Mouse (Mus musculus) stomach, postnatal 0 days (tissue): ENCODE results near the gene Itfg2. TPM values are rescaled to one million over a fixed set of nuclear protein-coding genes. Genes with fewer than 3 reads are reported as not detected.
"Not testable (repeated sequence)": the region's sequence is repeated elsewhere in the genome, so short reads cannot be mapped to it uniquely, and the experiment has no call there.

Source experiments
- ATAC-seq: fragments of 200-750 bp; cut with Nextera tagmentation; 2 replicates; pipeline ENCODE4 v1.8.0; 2017; ENCODE audit not compliant: low FRiP score, low TSS enrichment
- DNase-seq: peaks from one replicate; pipeline ENCODE4 v3.0.0-alpha.2; 2016; ENCODE audit warnings: low spot score
- H3K27ac ChIP-seq: fragments of 300-500 bp; sonication (generic); replicated peaks from 2 replicates; pipeline ENCODE4 v1.5.1; 2014; ENCODE audit warnings: mild to moderate bottlenecking, control low read depth
- H3K27me3 ChIP-seq: fragments of 300-500 bp; sonication (generic); 2 replicates; pipeline ENCODE4 v1.6.1; 2014; ENCODE audit warnings: low read length; ENCODE audit not compliant: control insufficient read depth, insufficient read depth
- H3K36me3 ChIP-seq: fragments of 300-500 bp; sonication (generic); 2 replicates; pipeline ENCODE4 v1.6.1; 2014; ENCODE audit warnings: low read length, mixed read lengths; ENCODE audit not compliant: control insufficient read depth, insufficient read depth
- H3K4me1 ChIP-seq: fragments of 300-500 bp; sonication (generic); replicated peaks from 2 replicates; pipeline ENCODE4 v1.6.1; 2014; ENCODE audit warnings: antibody characterized with exemption; ENCODE audit not compliant: control insufficient read depth, insufficient read depth
- H3K4me2 ChIP-seq: fragments of 300-500 bp; sonication (generic); replicated peaks from 2 replicates; pipeline ENCODE4 v1.6.1; 2014; ENCODE audit warnings: low read depth, mild to moderate bottlenecking, control low read depth, moderate library complexity
- H3K4me3 ChIP-seq: fragments of 300-500 bp; sonication (generic); 2 replicates; pipeline ENCODE4 v1.5.1; 2014; ENCODE audit warnings: low read depth, low read length, control low read depth
- H3K9ac ChIP-seq: fragments of 300-500 bp; sonication (generic); 2 replicates; pipeline ENCODE4 v1.6.1; 2014; ENCODE audit warnings: mild to moderate bottlenecking, low read length, control low read depth, mixed read lengths
- H3K9me3 ChIP-seq: fragments of 300-500 bp; sonication (generic); 2 replicates; pipeline ENCODE4 v1.6.1; 2016; ENCODE audit warnings: low read length; ENCODE audit not compliant: control insufficient read depth
- CTCF ChIP-seq: IDR thresholded peaks from 2 replicates; pipeline ENCODE4 v1.5.1; 2016; ENCODE audit warnings: antibody characterized with exemption, low read depth, mild to moderate bottlenecking, moderate library complexity
- EP300 ChIP-seq: optimal IDR thresholded peaks from 2 replicates; pipeline ENCODE3; 2016; ENCODE audit warnings: antibody characterized with exemption
- WGBS: fragments of 180-500 bp; shearing (Covaris S2); extraction: QIAGEN DNeasy Blood & Tissue Kit; methylation state at CpG from one replicate; pipeline ENCODE4 v1.1.7; 2014; 5-methylcytosine and 5-hydroxymethylcytosine counted together
- polyA plus RNA-seq: library from polyadenylated mRNA; unstranded; fragments of >200 nt; fragmentation: Nextera tagmentation; extraction: Ambion mirVana; gene quantifications from 2 replicates; pipeline ENCODE4 v1.2.1, GENCODE M21; 2015

The Itfg2 gene
- polyA plus RNA-seq, 1 experiment from 2014 or later, result 14.8 TPM

- TF ChIP-seq CTCF (no peak), EP300 (no peak)
- Histone ChIP-seq H3K27ac (no peak overlapping the region), H3K9ac (no peak overlapping the region), H3K27me3 (no peaks in the 10 kb centered on the region), H3K4me1 (no peaks in the 10 kb centered on the region), H3K9me3 (no peaks in the 10 kb centered on the region), H3K4me3 (no peak overlapping the region), H3K36me3 (no peaks in the 10 kb centered on the region), H3K4me2 (no peak overlapping the region)
- 62% methylated on average over 1 of the region's 1 CpGs for WGBS
- DNase-seq (no peak), ATAC-seq (no peak)
These were observed 39.7 kb downstream of the Itfg2 start for GRCm38 (mm10) chr6:128385026-128385425.

GRCm38 (mm10) chr6:128383752-128384151 is 41.0 kb downstream of the Itfg2 start:
- no peak overlapping the region for H3K4me3 ChIP-seq
- no peak overlapping the region for H3K27ac ChIP-seq
- H3K9ac ChIP-seq, result no peak overlapping the region
- ATAC-seq (no peak), DNase-seq (no peak)
- TF ChIP-seq EP300 (no peak), CTCF (no peak)
- no peaks in the 10 kb centered on the region for H3K4me1 ChIP-seq
- no peaks in the 10 kb centered on the region for H3K27me3 ChIP-seq
- no peak overlapping the region for H3K4me2 ChIP-seq
- no peaks in the 10 kb centered on the region for H3K36me3 ChIP-seq
- no peaks in the 10 kb centered on the region for H3K9me3 ChIP-seq
- WGBS, result 77% methylated on average over 7 of the region's 7 CpGs

DNA sequence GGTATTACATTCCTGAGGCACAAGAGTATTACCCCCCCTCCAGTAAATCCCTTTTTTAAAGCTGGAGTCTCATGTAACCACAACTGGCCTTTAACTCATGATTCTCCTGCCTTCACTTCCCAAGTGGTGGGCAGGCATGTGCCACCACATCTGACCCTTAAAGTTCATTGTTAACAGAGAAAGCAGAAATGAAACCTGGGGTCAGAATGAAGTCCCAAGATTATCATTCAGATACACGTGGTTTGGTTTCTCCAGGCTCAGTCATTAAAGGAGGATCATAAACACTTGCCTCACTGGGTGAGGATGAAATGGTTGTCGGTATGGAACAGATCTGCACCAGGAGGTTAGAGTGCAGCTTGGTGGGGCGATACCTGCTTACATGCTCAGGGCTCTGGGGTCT is 43.5 kb downstream of the Itfg2 start:
- Histone ChIP-seq H3K4me1 (no peaks in the 10 kb centered on the region), H3K9ac (no peak overlapping the region), H3K4me2 (no peak overlapping the region), H3K27ac (no peak overlapping the region), H3K27me3 (no peaks in the 10 kb centered on the region), H3K4me3 (no peak overlapping the region), H3K9me3 (no peaks in the 10 kb centered on the region), H3K36me3 (no peaks in the 10 kb centered on the region)
- WGBS, result 69% methylated on average over 3 of the region's 3 CpGs
- TF ChIP-seq EP300, result no peak
- TF ChIP-seq CTCF, result no peak
- DNase-seq (no peak), ATAC-seq (no peak)

- 74% methylated on average over 1 of the region's 1 CpGs for WGBS
- not testable (repeated sequence) for H3K4me1 ChIP-seq, H3K4me2 ChIP-seq, DNase-seq, ATAC-seq, H3K36me3 ChIP-seq, H3K27ac ChIP-seq, H3K9me3 ChIP-seq, H3K27me3 ChIP-seq, H3K9ac ChIP-seq, H3K4me3 ChIP-seq
- peak; percentile 51 for TF ChIP-seq CTCF
These were observed 44.0 kb downstream of the Itfg2 start for GRCm38 (mm10) chr6:128380594-128381167.

- H3K4me1 ChIP-seq, result no peaks in the 10 kb centered on the region
- H3K27ac ChIP-seq, result no peak overlapping the region
- TF ChIP-seq EP300 (no peak), CTCF (no peak)
- no peaks in the 10 kb centered on the region for H3K27me3 ChIP-seq
- no peaks in the 10 kb centered on the region for H3K9me3 ChIP-seq
- WGBS, result 81% methylated on average over 16 of the region's 16 CpGs
- H3K36me3 ChIP-seq, result no peaks in the 10 kb centered on the region
- H3K4me3 ChIP-seq, result no peak overlapping the region
- no peak overlapping the region for H3K9ac ChIP-seq
- ATAC-seq, result no peak
- DNase-seq, result no peak
- no peak overlapping the region for H3K4me2 ChIP-seq
These were observed 45.1 kb downstream of the Itfg2 start for GRCm38 (mm10) chr6:128379636-128380035.

DNA sequence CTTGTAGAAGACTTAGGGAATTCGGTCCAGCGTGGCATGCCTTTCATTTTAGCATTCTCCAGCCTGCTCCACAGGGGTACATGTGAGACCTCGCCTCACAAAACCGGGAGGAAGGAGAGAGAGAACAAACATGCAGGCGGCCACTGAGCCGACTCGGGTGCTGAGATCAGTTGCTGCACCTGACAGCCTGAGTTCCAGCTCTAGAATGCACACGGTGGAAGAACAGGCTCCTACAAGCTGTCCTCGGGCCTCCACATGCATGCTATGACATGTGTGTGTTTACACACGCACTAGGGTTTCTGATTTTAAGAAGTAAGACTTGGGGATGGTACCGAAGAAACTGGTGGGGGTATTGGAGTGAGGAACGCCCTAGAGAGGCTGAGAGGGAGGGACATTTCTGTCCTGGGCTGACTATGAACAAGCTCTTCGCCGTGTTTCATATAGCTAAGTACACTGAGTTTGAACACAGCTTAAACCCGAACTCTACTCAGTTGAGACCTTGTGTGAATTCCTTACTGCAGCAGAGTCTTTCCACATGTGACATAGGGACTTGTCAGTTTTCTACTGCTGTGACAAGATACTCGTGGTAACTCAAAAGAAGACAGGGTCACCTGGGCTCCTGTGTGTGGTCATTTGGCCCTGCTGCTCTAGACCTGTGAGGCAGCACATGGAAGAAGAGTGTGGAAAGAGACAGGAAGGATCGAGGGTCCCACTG is 48.2 kb downstream of the Itfg2 start:
- no peak overlapping the region for H3K9ac ChIP-seq
- TF ChIP-seq EP300, result no peak
- TF ChIP-seq CTCF, result no peak
- 73% methylated on average over 17 of the region's 17 CpGs for WGBS
- no peaks in the 10 kb centered on the region for H3K27me3 ChIP-seq
- H3K4me2 ChIP-seq, result no peak overlapping the region
- H3K9me3 ChIP-seq, result no peaks in the 10 kb centered on the region
- peak overlapping the region; percentile 49; the same call in 1 of the 2 replicates for H3K27ac ChIP-seq
- no peak overlapping the region for H3K4me3 ChIP-seq
- no peak for DNase-seq
- peak; percentile 18; the same call in 1 of the 2 replicates for ATAC-seq
- peaks cover 13% of the 10 kb centered on the region for H3K36me3 ChIP-seq
- H3K4me1 ChIP-seq, result no peaks in the 10 kb centered on the region
